Mouse (Mus musculus): ENCODE data around the gene Fam53a. TPM values are rescaled to one million over a fixed set of nuclear protein-coding genes. Genes with fewer than 3 reads are reported as not detected.

Gene Fam53a
- 37.2 and 39.8 TPM in 2 replicates for polyA plus RNA-seq (2012; rRNA removed)

DNA sequence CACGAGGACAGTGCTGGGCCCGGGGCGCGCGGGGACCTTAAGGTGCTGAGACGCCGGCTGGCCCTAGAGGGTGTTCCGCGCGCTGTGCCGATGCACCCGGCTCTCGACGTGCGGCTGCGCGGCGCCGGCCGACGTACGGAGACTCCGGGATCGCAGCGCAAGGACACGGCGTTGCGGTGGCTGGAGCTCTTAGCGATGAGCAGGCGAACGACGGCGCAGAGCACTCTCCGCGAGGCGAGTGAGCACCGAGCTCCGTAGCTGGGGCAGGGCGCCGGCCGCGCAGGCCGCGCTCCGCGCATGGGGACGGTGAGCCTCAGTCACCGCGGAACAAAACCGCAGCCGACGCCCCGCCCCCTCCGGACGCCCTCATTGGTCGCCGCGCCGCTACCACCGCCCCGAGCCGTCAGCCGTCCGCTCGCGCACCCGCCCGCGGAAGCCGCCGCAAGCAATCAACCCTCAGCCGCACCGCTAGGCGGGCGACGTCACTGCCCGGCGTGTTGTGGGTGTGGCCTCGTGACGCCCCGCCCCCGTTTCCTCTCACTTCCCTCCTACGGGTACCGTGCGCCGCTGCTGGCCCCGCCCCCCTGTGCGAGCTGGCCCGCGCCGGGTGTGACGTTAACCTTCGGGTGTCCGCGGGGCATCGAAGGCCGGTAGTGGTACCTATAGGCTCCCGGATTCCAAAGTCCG, at the start of gene Fam53a, which contains the start of gene Gm9903:
Gene Fam53a (minus strand): TSS at position 335 of the 687 bp plus-strand sequence.
Gene Gm9903 (plus strand): TSS at position 625 of the 687 bp plus-strand sequence.
- Histone ChIP-seq H3K4me1 (ENCODE audit: control insufficient read depth, insufficient read depth, low read length) (peaks cover 8% of the 10 kb centered on the region), H3K4me3 (replicated peaks; ENCODE audit: extremely low read depth, low read depth, low read length) (peak within 1 kb of the TSS; percentile 79)
- WGBS, result under 1% methylated on average over 96 of the region's 99 CpGs
- DNase-seq, result peak; percentile 100
- TF ChIP-seq POLR2A (IDR thresholded peaks at IDR 0.05; ENCODE audit: borderline replicate concordance, extremely low read depth, low read depth, low read length) (peak; percentile 97), CTCF (IDR thresholded peaks at IDR 0.05; ENCODE audit: insufficient read depth, low read length) (no peak)

GRCm38 (mm10) chr5:33678244-33678643, 48.8 kb upstream of the Fam53a start:
- TF ChIP-seq POLR2A (IDR thresholded peaks at IDR 0.05; ENCODE audit: borderline replicate concordance, extremely low read depth, low read depth, low read length) (no peak), CTCF (IDR thresholded peaks at IDR 0.05; ENCODE audit: insufficient read depth, low read length) (no peak)
- WGBS, result 60% methylated on average over 5 of the region's 5 CpGs
- Histone ChIP-seq H3K4me1 (ENCODE audit: control insufficient read depth, insufficient read depth, low read length) (no peaks in the 10 kb centered on the region), H3K4me3 (replicated peaks; ENCODE audit: extremely low read depth, low read depth, low read length) (no peak overlapping the region)
- no peak for DNase-seq

- peak; percentile 70 for DNase-seq
These were observed 46.5 kb upstream of the Fam53a start for GRCm38 (mm10) chr5:33675964-33676363.

DNA sequence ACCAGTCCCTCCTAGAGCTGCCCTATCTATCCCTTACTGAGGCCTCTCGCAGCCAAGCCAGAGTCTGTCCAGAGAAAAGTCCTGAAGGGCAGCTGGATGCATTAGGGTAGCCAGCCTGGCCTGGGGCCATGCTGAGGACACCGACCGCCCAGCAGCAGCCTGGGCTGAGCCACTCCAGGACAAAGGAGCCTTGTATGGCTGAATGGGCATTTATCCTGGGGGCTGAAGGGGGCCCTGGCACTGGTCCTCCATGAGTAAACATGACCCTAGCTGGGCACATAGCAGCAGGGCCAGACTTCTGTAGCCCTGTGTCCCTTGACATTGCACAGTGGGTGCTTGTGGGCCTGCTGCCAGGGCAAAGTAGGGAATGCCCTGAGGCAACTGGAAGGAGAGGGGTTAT, 45.0 kb upstream of the Fam53a start:
- no peak for DNase-seq
- no peak for TF ChIP-seq POLR2A (IDR thresholded peaks at IDR 0.05; ENCODE audit: borderline replicate concordance, extremely low read depth, low read depth, low read length)
- TF ChIP-seq CTCF (IDR thresholded peaks at IDR 0.05; ENCODE audit: insufficient read depth, low read length), result no peak
- WGBS, result 48% methylated on average over 3 of the region's 3 CpGs
- H3K4me1 ChIP-seq (ENCODE audit: control insufficient read depth, insufficient read depth, low read length), result no peaks in the 10 kb centered on the region
- H3K4me3 ChIP-seq (replicated peaks; ENCODE audit: extremely low read depth, low read depth, low read length), result no peak overlapping the region

More at GRCm38 (mm10) chr5:33675964-33676363, 46.5 kb upstream of the Fam53a start:
- peak; percentile 85 for TF ChIP-seq CTCF (IDR thresholded peaks at IDR 0.05; ENCODE audit: insufficient read depth, low read length)
- TF ChIP-seq POLR2A (IDR thresholded peaks at IDR 0.05; ENCODE audit: borderline replicate concordance, extremely low read depth, low read depth, low read length), result no peak
- H3K4me3 ChIP-seq (replicated peaks; ENCODE audit: extremely low read depth, low read depth, low read length), result no peak overlapping the region
- 0% methylated on average over 1 of the region's 1 CpGs for WGBS
- no peaks in the 10 kb centered on the region for H3K4me1 ChIP-seq (ENCODE audit: control insufficient read depth, insufficient read depth, low read length)

DNA sequence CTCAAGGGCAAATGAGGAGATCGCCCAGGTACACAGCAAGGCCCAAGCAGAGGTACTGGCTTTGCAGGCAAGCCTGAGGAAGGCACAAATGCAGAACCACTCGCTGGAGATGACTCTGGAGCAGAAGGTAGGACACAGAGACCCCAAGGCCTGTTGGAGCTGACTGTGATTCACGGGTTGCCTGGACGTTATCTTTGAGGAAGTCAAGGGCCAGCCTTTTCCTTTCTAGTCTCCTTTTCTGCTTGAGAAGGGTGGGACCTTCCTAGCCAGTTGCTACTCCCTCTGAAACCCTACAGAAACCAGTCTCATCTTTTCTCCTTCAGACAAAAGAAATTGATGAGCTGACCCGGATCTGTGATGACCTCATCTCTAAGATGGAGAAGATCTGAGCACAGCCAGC, 42.2 kb upstream of the Fam53a start:
- no peak for DNase-seq
- TF ChIP-seq CTCF (IDR thresholded peaks at IDR 0.05; ENCODE audit: insufficient read depth, low read length), result no peak
- no peak for TF ChIP-seq POLR2A (IDR thresholded peaks at IDR 0.05; ENCODE audit: borderline replicate concordance, extremely low read depth, low read depth, low read length)
- WGBS, result 52% methylated on average over 5 of the region's 5 CpGs
- Histone ChIP-seq H3K4me1 (ENCODE audit: control insufficient read depth, insufficient read depth, low read length) (no peaks in the 10 kb centered on the region), H3K4me3 (replicated peaks; ENCODE audit: extremely low read depth, low read depth, low read length) (no peak overlapping the region)

GRCm38 (mm10) chr5:33668223-33668622, 38.8 kb upstream of the Fam53a start:
- DNase-seq, result no peak
- Histone ChIP-seq H3K4me1 (ENCODE audit: control insufficient read depth, insufficient read depth, low read length) (no peaks in the 10 kb centered on the region), H3K4me3 (replicated peaks; ENCODE audit: extremely low read depth, low read depth, low read length) (no peak overlapping the region)
- peak; percentile 12; the same call in 1 of the 2 replicates for TF ChIP-seq CTCF (IDR thresholded peaks at IDR 0.05; ENCODE audit: insufficient read depth, low read length)
- TF ChIP-seq POLR2A (IDR thresholded peaks at IDR 0.05; ENCODE audit: borderline replicate concordance, extremely low read depth, low read depth, low read length), result no peak

DNA sequence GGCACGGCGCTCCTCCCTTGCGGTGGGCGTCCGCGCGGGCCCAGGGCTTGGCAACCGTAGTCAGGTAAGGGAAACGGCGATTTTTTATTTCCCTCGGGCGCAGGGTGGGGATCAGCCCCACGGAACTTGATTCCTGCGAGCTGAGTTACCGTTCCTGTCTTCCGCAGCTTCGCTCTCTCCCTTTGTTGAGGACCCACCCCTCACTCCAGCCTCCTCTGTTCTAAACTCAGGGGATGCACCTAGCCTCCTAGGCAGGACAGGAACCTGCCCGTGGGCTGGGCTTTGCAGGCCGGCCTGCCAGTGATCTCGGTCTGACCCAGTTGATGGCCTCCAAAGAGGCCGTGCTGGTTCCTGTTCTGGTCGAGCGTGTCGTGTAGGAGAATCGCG, 29.2 kb upstream of the Fam53a start:
- Histone ChIP-seq H3K4me1 (ENCODE audit: control insufficient read depth, insufficient read depth, low read length) (peaks cover 9% of the 10 kb centered on the region; the same call in 1 of the 2 replicates), H3K4me3 (replicated peaks; ENCODE audit: extremely low read depth, low read depth, low read length) (peak overlapping the region; percentile 69)
- no peak for DNase-seq
- no peak for TF ChIP-seq POLR2A (IDR thresholded peaks at IDR 0.05; ENCODE audit: borderline replicate concordance, extremely low read depth, low read depth, low read length)
- no peak for TF ChIP-seq CTCF (IDR thresholded peaks at IDR 0.05; ENCODE audit: insufficient read depth, low read length)
- WGBS, result under 1% methylated on average over 26 of the region's 26 CpGs

- peak; percentile 97 for DNase-seq
- peaks cover 9% of the 10 kb centered on the region; the same call in 1 of the 2 replicates for H3K4me1 ChIP-seq (ENCODE audit: control insufficient read depth, insufficient read depth, low read length)
- WGBS, result under 1% methylated on average over 60 of the region's 60 CpGs
- TF ChIP-seq CTCF (IDR thresholded peaks at IDR 0.05; ENCODE audit: insufficient read depth, low read length) (no peak), POLR2A (IDR thresholded peaks at IDR 0.05; ENCODE audit: borderline replicate concordance, extremely low read depth, low read depth, low read length) (peak; percentile 89)
- H3K4me3 ChIP-seq (replicated peaks; ENCODE audit: extremely low read depth, low read depth, low read length), result peak within 1 kb of the TSS; percentile 96
These were observed 28.6 kb upstream of the Fam53a start, which contains the start of the genes Tacc3 and Tmem129 for GRCm38 (mm10) chr5:33657787-33658663. Tacc3 (plus strand) TSS chr5:33658128. Tmem129 (minus strand) TSS chr5:33658416.

DNA sequence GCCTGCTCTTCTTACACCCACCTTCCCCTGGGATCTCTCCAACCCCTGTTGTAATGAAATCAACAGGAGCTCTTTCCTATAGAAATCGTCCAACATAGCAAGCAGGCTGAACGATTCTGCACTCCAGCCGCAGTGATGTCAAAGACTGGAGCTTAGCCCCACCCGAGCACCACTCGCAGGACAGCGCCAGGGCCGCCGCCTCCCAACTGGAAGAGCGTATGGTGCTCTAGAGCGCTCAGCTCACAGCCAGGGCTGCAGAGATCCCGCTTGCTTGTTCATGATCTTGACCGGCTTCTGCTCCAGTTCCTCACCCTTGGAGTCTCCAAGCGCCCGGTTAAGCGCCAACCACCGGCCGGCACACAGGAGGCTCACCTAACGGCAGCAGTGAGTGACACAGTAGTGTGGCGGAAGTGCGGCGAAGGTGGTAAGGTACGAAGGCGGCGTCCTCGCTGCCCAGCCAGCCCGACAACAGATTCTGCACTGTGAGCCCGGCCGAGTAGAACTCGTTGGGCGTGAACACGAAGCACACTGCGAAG, 27.9 kb upstream of the Fam53a start:
- under 1% methylated on average over 32 of the region's 32 CpGs for whole genome bisulfite sequencing
- no peak for TF ChIP-seq POLR2A (IDR thresholded peaks at IDR 0.05; ENCODE audit: borderline replicate concordance, extremely low read depth, low read depth, low read length)

More for the DNA sequence above, 27.9 kb upstream of the Fam53a start:
- no peak for DNase-seq
- H3K4me3 ChIP-seq (replicated peaks; ENCODE audit: extremely low read depth, low read depth, low read length), result peak overlapping the region; percentile 96
- peaks cover 12% of the 10 kb centered on the region; the same call in 1 of the 2 replicates for H3K4me1 ChIP-seq (ENCODE audit: control insufficient read depth, insufficient read depth, low read length)
